Mouse (Mus musculus) ES-E14 (cell line): ENCODE measurements around the gene Il10. TPM values are rescaled to one million over a fixed set of nuclear protein-coding genes. Genes with fewer than 3 reads are reported as not detected.

ENCODE experiments used
- DNase-seq: peaks from one replicate; pipeline ENCODE4 v3.0.0-alpha.2; 2013; ENCODE audit warnings: low read depth, low spot score
- H3K27ac ChIP-seq: 2 replicates; pipeline ENCODE4 v1.5.1; 2012; ENCODE audit warnings: low read depth, mild to moderate bottlenecking, low read length, moderate library complexity, mixed read lengths; ENCODE audit not compliant: poor library complexity, insufficient read depth, severe bottlenecking
- H3K36me3 ChIP-seq: 2 replicates; pipeline ENCODE4 v1.6.1; 2012; ENCODE audit warnings: mild to moderate bottlenecking, low read length, moderate library complexity, mixed read lengths; ENCODE audit not compliant: control insufficient read depth, poor library complexity, insufficient read depth, severe bottlenecking
- H3K4me1 ChIP-seq, 2 experiments: fragments of 150-350 bp in 1 of 2; sonication (generic) in 1 of 2; 2 replicates each; pipeline ENCODE4 v1.6.1; 2012; ENCODE audit warnings: low read length in 2 of 2, mild to moderate bottlenecking in 1 of 2, mixed read lengths in 1 of 2; ENCODE audit not compliant: control insufficient read depth in 2 of 2, insufficient read depth in 2 of 2, poor library complexity in 1 of 2
- H3K4me3 ChIP-seq, 2 experiments: fragments of 150-350 bp in 1 of 2; sonication (generic) in 1 of 2; 2 replicates each; pipeline ENCODE4 v1.5.1; 2012; ENCODE audit warnings: low read length in 2 of 2, low read depth in 1 of 2, mild to moderate bottlenecking in 1 of 2, mixed read lengths in 1 of 2; ENCODE audit not compliant: insufficient read depth in 1 of 2, poor library complexity in 1 of 2, severe bottlenecking in 1 of 2
- H3K9ac ChIP-seq: 2 replicates; pipeline ENCODE4 v1.6.1; 2012; ENCODE audit warnings: low read depth, mild to moderate bottlenecking, low read length, mixed read lengths; ENCODE audit not compliant: poor library complexity, insufficient read depth, severe bottlenecking
- H3K9me3 ChIP-seq: fragments of 150-350 bp; sonication (generic); 2 replicates; pipeline ENCODE4 v1.6.1; 2012; ENCODE audit warnings: low read depth, mild to moderate bottlenecking, low read length; ENCODE audit not compliant: control insufficient read depth, insufficient read depth
- CHD2 ChIP-seq: IDR thresholded peaks from 2 replicates; pipeline ENCODE4 v1.6.1; 2014; ENCODE audit warnings: mild to moderate bottlenecking, low read depth, low read length, inconsistent platforms
- HCFC1 ChIP-seq: IDR thresholded peaks from 2 replicates; pipeline ENCODE4 v1.6.1; 2012; ENCODE audit warnings: low read length, inconsistent platforms, borderline replicate concordance; ENCODE audit not compliant: insufficient read depth
- MAFK ChIP-seq: IDR thresholded peaks from 2 replicates; pipeline ENCODE4 v1.6.1; 2014; ENCODE audit warnings: mild to moderate bottlenecking, low read depth, low read length, inconsistent platforms; ENCODE audit not compliant: insufficient read depth
- ZC3H11A ChIP-seq: IDR thresholded peaks from 2 replicates; pipeline ENCODE4 v1.6.1; 2012; ENCODE audit warnings: low read depth, mild to moderate bottlenecking, inconsistent platforms, low read length, borderline replicate concordance
- ZNF384 ChIP-seq: IDR thresholded peaks from 2 replicates; pipeline ENCODE4 v1.6.1; 2012; ENCODE audit warnings: low read depth, low read length, inconsistent platforms
- in situ Hi-C, 2 experiments: fragments of 600-800 bp; cut with MboI; formaldehyde crosslinking; loops; one replicate each; pipeline ENCODE4 v1.15.1; 2025; ENCODE audit warnings: low sequenced_read_pairs in 2 of 2, inconsistent platforms in 1 of 2; ENCODE audit not compliant: unreplicated experiment in 2 of 2
- total RNA-seq: library from RNA; depleted of rRNA; stranded (reverse); fragments of 300-350 nt; gene quantifications from 2 replicates; pipeline ENCODE4 v1.2.3, GENCODE M21; 2012

Gene Il10
- total RNA-seq, 1 experiment: 1.8 TPM

GRCm38 (mm10) chr1:131050617-131051016 is 31.0 kb downstream of the Il10 start:
- DNase-seq: no peak
- no peak for TF ChIP-seq ZC3H11A
- TF ChIP-seq CHD2: no peak
- no peak for TF ChIP-seq MAFK
- TF ChIP-seq ZNF384: no peak
- TF ChIP-seq HCFC1: no peak
- Histone ChIP-seq H3K9ac (no peak overlapping the region), H3K27ac (no peak overlapping the region), H3K4me3 (no peak overlapping the region), H3K4me1 (no peaks in the 10 kb centered on the region), H3K9me3 (no peaks in the 10 kb centered on the region), H3K36me3 (peaks cover 3% of the 10 kb centered on the region; the same call in 1 of the 2 replicates)
- in situ Hi-C loops: loop anchor here (10.0 to 25.0 kb wide), 2 partner anchors 163 to 176 kb away; partner anchors contain the start of gene Il24 (in 1 of the 2)

DNA sequence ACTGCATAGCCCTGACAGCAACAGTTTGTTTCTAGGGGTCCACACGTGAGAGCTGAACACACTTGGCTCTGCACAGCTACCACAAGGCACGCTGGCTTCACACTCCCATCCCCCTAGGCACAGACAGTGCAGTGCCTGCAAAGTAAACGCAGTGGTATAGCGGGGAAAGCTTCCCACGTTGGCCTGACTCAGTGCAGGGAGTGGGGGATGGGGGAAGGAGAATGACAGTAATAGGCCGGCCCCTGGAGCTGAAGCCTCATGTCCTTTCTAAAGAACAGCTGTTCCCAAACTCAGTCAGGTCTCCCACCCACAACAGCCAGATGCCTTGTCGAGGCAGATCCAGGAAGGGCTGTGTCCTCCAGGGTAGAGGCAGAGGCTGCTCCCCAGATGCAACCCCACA is 31.4 kb downstream of the Il10 start:
- Histone ChIP-seq H3K4me1 (no peaks in the 10 kb centered on the region), H3K36me3 (peaks cover 3% of the 10 kb centered on the region; the same call in 1 of the 2 replicates), H3K4me3 (no peak overlapping the region), H3K27ac (no peak overlapping the region), H3K9me3 (no peaks in the 10 kb centered on the region), H3K9ac (no peak overlapping the region)
- DNase-seq: no peak
- in situ Hi-C loops: loop anchor here (10.0 to 25.0 kb wide), 2 partner anchors 164 to 176 kb away; partner anchors contain the start of gene Il24 (in 1 of the 2)
- TF ChIP-seq HCFC1 (no peak), CHD2 (no peak), ZC3H11A (no peak), ZNF384 (no peak), MAFK (no peak)

DNA sequence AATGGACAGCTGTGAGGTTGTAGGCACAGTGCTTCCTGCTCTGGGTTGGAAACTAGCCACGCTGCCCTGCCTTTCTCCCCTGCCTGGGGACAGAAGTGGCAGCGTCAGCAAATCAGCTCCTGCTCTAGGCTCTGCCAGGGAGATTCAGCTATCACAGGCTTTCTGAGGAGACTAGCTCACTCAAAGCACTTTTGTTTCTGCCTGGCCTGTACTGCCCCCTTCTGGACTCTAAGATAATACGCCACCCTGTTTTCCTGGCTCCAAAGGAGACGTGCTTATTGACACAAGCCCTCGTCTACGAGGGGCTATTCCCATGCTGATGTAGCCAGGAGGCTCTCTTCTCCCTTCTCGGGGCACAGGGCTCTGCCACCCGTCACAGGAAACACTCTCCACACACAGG is 33.6 kb downstream of the Il10 start:
- in situ Hi-C loops: loop anchor here (10.0 to 25.0 kb wide), 2 partner anchors 166 to 178 kb away; partner anchors contain the start of gene Il24 (in 1 of the 2)
- H3K4me1 ChIP-seq: no peaks in the 10 kb centered on the region
- H3K4me3 ChIP-seq: no peak overlapping the region
- H3K9me3 ChIP-seq: no peaks in the 10 kb centered on the region
- peak; percentile 87 for DNase-seq
- no peak overlapping the region for H3K9ac ChIP-seq
- no peak overlapping the region for H3K27ac ChIP-seq
- peaks cover 3% of the 10 kb centered on the region; the same call in 1 of the 2 replicates for H3K36me3 ChIP-seq
- TF ChIP-seq HCFC1 (no peak), CHD2 (no peak), ZC3H11A (peak; percentile 74; the same call in 1 of the 2 replicates), MAFK (peak; percentile 50; the same call in 1 of the 2 replicates), ZNF384 (no peak)

- in situ Hi-C loops: loop anchor here (10.0 to 25.0 kb wide), 2 partner anchors 166 to 179 kb away; partner anchors contain the start of gene Il24 (in 1 of the 2)
- H3K36me3 ChIP-seq: peaks cover 3% of the 10 kb centered on the region; the same call in 1 of the 2 replicates
- no peak overlapping the region for H3K4me3 ChIP-seq
Observed at GRCm38 (mm10) chr1:131053656-131054055, 34.0 kb downstream of the Il10 start.

More at GRCm38 (mm10) chr1:131053656-131054055, 34.0 kb downstream of the Il10 start:
- no peak overlapping the region for H3K9ac ChIP-seq
- H3K27ac ChIP-seq: no peak overlapping the region
- H3K9me3 ChIP-seq: no peaks in the 10 kb centered on the region
- H3K4me1 ChIP-seq: no peaks in the 10 kb centered on the region
- DNase-seq: no peak
- TF ChIP-seq HCFC1: no peak
- TF ChIP-seq CHD2: no peak
- TF ChIP-seq ZC3H11A: no peak
- no peak for TF ChIP-seq ZNF384
- TF ChIP-seq MAFK: no peak
